Mouse (Mus musculus): Measurements from ENCODE around the gene Ctc1.
"Not testable (repeated sequence)": the region's sequence is repeated elsewhere in the genome, so short reads cannot be mapped to it uniquely, and the experiment has no call there.

Ctc1 gene

DNA sequence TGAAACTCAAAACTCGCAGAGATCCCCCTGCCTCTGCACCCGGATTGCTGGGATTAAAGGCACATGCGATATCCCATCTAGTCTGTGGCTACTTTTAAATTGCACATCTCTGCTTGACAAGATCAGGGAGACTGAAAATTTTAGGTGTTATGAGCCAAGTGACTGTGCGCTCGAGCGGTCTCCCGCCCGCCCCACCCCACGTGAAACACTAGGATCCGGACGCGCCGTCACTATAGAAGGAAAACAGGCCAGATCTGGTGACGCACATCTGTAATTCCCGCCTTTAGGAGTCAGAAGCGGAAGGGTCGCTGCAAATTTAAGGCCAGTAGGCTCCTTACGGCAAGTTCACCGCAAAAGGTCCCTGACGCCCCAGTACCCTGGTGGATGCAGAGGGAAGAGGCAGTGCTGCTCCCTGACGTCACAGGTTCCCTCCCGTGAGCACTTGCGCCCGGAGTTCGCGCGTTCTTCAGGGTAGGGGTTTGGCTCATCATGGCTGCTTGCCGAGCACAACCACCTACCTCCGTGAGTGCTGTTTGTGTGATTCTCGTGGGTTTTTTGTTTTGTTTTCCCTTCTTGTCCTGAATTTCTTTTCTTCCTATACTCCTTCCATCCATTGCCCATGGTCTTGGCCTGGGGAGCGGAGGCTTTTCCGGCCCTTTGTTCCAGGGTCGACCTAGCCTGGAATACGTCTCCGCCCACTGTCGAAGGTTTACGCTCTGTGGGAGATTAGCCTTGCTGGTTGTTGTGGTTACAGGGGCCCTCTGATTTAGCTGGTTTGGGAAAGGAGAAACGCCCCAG, at the start of gene Ctc1:
TSS of gene Ctc1 (plus strand) at position 268 of the 798 bp plus-strand sequence.
- peak; percentile 92 for DNase-seq (ENCODE audit: low read depth)

DNA sequence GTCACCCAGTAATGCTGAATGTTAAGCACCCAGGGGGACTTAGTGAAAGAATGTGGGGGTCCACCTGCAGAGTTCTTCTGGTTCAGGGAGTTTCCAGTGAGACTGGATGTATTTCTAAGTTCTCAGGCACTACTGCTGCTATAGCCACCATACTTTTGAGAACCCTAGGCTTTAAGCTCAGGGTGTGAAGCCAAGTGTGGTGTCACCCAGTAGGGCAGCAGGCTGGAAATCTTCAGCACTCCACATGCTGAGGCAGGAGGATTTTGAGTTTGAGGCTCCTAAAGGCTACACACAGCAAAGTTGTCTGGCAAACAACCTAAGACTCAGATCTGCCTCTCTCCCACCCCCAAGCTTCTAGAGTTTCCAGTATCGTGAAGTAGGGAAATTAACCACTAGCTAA, 49.2 kb upstream of the Ctc1 start:
- DNase-seq (ENCODE audit: low read depth): no peak

DNA sequence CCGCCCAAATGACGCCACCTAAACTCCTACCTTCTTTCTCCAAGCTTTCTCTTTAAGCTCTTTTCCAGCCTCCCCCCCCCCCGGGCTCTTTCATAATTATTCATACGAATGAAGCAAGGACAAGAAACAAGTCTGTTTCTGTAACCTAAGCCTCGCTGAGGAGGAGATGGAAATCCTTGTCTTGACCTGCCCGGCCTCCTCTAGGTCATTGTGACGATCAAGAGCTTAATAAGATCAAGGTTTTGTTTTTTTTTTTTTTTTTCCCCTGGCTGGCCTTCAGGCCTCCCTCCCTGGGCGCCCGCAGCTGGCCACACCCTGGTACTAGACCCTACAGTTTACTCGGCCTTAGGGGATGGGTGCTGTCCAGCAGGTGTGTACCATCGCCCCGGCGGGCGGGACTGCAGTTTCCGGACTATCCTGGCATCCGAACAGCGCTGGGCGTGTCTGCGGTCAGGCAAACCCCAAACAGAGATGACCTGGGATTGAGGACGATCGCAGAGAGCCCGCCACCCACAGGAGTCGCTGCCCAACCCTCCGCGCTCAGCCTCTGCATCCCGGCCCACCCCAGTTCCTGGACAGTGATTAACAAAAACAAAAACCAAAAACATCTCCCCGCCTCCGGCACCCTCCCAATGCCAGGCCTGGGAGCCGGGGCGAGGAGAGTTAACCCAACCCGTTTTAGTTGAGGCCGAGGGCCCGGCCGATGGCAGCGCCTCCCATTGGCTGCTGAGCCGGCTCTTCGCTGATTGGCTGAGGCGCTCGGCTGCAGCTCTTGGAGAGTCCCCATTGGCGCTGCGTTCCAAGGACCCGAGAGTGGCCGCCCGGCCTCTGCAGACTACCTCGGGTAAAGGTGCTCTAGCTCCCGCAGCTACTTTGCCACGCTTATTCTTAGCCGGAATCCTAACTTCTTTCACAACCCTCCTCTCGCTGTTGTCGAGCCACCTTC, 48.1 kb upstream of the Ctc1 start, which contains the start of gene Slc25a35:
TSS of gene Slc25a35 (plus strand) at position 795 of the 946 bp plus-strand sequence.
- DNase-seq (ENCODE audit: low read depth): peak; percentile 79

DNA sequence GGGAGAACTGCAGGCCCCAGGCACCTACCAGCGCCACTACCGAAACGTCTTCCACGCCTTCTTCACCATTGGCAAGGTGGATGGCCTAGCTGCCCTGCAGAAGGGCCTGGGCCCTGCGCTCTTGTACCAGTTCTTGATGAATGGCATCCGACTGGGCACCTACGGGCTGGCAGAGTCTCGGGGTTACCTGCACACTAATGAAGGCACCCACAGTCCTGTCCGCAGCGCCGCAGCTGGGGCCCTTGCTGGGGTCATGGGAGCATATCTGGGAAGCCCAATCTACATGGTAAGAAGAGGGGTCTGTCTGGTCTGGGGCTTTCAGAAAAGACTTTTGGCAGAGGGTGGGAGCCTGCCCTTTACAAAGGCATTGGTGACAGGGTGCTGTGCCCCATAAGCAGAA, 47.0 kb upstream of the Ctc1 start:
- DNase-seq (ENCODE audit: low read depth): no peak

DNA sequence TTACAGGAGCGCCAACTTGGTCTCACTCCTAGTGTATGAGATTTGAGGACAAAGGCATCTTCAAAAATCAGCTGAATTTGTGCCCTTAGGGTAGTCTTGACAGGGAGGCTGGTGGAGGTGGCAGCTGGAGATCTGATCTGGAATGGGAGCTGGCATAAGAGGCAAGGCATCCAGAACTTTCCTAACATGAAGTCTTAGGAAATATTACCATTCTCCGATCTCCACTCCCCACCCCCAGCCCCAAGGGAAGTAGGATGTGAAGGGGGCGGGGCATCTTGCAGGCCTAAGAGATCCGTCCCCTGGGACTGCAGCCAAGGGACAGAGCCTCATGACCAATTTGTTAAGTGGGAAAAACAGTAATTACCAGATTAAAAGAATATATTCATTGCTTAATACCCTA, 45.5 kb upstream of the Ctc1 start:
- DNase-seq (ENCODE audit: low read depth): no peak

DNA sequence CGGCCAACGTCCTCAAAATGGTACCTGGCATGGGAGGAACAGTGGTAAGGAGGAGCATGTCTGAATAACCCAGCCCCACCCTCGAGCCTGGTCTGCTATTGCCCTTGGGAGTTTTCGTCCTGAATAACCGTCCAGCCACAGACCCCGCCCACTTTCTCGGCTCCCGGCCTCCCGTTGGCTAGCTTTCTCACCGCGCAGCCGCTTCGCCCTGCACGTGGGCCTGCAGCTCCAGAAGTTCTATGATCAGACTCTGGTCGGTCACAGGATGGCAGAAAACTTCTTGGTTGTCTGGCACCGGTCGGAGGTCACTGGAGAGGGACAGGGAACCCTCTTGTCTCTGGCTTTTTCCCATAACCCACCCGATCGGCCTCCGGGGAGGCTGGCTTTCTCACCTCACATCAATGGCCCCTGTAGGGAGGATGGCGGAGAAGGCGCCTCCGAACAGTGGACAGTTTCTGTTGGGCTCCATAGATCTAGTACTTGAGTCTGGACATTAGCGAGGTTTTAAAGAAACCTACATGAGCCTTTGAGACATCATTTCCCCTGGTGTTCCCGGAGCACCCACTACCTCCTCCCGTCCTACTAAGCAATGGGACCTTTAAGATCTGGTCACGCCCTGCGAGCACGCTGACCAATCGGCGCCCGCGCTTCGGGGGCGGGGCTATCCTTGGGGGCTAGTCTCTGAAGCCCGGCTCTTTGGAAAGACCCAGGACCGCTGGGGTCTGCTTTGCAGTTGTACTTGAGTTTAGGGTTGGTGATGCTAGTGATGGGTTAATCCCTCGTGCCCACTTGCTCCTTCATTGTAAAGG, 42.3 kb upstream of the Ctc1 start:
- peak; percentile 72 for DNase-seq (ENCODE audit: low read depth)

DNA sequence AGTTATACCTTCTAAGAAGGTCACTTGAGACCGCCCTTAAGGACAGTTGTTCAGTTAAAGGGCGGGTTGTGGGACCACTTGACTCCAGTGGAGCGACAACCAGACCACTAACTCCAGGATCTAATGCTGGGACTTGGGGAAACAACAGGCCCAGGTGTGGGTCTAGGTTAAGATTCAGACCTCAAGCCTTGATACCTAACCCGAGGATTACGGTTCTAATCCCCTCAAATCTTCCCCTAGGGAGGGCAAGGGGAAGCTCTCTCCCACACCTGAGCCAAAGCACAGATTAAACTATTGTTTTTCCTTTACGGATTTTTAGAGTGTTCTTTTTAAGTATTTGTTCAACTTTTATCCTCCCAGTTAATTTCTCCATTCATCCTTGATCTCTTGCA, 41.7 kb upstream of the Ctc1 start:
- no peak for DNase-seq (ENCODE audit: low read depth)

DNA sequence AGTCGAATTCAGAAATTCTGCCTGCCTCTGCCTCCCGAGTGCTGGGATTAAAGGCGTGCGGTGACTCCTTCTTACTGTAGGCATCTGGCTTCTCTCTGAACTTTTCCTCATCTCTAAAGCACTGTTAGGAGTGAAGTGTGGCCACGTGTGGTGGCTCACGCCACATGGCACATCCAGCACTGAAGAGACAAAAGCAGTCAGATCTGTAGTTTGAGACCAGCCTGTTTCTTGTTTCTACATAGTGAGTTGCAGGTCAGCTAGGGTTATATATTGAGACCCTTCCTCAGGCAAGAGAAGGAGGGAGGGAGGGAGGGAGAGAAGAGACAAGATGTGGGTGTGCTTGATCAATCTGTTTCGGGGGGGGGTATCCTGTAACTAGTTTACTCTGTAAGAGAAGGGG, 40.6 kb upstream of the Ctc1 start, which contains the start of gene Rangrf:
TSS of gene Rangrf (minus strand) at position 101 of the 400 bp plus-strand sequence.
- no peak for DNase-seq (ENCODE audit: low read depth)

DNA sequence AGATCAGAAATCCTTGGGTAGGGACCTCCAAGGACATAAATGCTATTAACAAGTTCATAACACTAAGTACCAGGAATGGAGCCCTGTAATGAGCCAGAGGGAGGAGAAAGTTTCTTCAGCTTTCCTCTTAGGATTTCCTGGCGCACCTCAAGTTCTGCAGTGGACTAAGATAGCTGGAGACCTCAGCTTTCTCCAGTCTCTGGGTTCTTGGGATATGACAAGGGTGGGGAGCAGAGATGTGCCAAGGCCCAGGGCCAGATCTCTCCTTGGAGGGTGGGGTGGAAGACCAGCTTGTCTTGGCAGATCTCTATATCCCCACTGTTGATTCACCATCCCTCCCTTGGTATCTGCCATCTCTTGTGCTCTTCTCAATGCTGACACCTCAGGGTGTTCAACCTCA, 40.1 kb upstream of the Ctc1 start:
- no peak for DNase-seq (ENCODE audit: low read depth)

DNA sequence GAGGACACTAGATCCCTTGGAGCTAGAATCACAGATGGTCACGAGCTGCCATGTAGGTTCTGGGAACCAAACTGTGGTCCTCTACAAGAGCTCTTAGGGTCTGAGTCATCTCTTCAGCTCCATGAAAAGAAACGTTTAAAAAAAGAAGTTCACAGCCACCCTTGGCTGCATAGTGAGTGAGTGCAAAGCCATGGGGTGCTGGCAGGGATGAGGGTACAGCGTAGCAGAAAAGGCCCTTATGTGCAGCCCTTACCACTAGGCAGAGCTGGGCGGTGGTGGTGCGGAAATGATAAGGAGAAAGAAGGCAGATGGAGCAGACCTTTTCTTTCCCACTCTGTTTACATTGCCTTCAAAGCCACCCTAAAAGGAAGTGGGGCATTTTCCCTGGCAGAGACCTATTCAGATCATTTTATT, 36.4 kb upstream of the Ctc1 start:
- no peak for DNase-seq (ENCODE audit: low read depth)

DNA sequence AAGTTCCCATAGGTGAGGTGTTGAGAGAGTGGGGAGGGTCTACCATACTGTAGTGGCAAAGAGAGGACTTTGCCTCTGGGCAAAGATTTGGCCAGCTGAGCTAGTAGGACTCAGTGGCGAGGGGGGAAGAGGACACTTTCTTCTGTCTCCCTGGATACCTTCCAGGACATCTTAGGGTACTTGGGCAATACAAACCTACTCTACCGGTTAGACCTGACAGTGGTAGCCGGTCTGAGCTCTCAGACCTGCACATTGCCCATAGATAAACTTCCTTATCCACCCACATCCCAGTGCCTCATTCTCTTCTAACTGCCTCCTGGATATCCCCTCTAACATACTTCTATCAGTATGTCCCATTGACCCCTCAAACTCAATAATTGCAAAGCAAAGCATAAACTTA, 34.8 kb upstream of the Ctc1 start:
- no peak for DNase-seq (ENCODE audit: low read depth)

DNA sequence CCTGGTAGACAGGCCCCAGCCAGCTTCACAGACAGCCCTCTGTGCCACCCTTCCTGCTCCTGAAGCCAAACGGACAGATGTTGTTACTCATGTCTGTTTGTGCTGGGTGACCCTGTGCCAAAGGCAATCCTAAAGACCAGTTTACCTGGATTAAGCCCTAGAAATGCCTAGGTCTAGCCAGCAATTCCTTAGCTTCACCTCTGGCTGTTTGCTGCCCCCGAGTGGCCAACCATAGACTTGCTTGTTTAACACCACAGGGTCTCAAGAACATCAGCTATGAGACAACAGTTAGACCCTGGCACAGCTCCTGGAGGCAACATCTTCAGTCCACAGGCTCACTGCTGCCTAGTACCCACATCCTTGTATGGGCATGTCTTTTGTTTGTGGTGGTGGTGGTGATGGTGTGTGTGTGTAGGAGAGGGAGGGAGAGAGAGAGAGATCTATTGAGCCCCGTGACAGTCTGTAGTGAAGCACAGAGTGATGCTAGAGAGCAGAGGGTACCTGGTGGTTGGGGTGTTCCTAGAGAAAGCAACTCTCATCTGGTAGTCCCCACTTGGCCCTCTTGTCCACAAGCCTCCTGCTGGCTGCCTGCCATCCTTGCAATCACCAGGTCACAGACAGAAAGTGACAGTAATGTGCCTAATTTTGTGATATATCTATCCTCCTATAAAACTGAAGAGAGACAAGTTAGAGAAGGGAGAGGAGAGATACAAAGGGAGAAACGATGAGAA, 32.9 kb upstream of the Ctc1 start:
- peak; percentile 64 for DNase-seq (ENCODE audit: low read depth)

DNA sequence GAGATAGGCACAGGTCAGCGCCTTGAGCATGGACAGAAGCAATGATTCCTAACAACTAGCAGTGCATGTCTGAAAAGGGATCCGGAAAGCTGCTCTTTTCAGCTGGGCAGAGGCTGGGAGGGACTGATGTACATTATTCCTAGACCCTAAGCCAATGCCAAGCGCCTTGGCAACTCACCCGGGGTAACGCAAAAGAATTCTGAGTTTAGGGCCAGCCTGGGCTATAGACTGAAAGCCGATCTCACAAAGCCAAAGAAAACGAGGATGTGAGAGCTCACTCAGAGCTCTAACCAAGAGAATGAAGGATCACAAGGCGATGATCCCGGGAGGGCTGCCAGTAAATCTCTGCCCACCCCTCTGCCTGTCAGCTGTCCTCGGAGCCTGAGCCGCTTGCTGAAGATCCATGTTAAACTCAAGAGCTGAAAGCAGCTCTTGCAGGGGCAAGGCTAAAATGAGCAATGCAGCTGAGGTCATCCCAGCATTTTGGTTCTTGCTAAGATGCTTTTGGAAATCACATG, 28.3 kb upstream of the Ctc1 start:
- no peak for DNase-seq (ENCODE audit: low read depth)

DNA sequence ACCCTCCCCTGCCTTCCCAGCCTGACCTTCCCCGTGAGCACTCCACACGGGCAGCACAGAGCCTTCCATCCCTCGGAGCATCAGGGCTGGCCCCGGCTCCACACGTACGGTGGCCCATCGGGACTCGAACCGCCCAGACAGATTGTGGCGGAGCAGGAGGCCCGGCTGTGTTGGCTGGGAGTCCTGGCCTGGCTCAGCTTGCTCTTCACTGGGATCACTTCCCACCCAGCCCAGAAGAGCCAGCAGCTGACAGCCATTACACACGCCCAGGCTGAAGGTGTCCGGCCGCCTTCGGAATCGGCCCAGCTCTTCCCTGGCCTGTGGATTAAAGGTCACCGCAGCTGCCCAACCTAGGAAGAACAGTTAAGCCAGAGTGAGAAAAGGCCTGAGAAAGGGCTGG, 27.4 kb upstream of the Ctc1 start:
- DNase-seq (ENCODE audit: low read depth): no peak

DNA sequence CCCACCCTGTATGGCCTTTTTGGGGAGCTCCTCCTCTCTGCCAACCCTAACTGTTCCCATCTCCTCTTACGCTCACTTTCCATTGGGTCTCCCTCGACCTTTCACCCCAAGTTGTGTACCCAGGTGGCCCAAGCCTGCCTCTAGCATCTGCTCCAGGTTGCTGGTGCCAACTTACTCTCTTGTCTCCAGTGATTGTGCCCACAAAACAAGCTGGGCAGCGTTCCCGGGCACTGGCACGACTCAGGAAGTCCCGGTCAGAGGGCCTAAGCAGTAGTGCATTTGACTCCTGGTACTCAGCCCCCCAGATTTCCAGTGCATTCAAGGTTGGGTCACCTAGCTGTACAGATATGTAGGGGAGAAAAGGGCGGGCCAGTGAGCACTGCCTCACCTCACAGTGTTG, 22.6 kb upstream of the Ctc1 start:
- DNase-seq (ENCODE audit: low read depth): no peak

DNA sequence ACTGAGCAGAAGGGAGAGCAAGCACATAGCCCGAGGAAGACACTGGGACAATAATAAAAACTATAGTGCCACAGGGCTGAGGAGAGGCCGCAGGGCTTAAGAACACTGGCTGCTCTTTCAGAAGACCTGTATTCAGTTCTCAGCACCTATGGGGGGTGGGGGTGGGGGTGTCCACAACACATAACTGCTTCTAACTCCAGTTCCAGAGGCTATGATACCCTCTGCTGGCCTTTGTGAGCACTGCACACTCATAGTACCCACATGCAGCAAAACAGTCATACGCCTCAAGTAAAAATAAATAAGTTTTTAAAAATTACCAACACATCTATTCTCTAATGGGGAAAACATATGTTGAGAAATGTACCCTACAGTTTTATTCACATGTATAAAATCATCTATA, 21.3 kb upstream of the Ctc1 start:
- no peak for DNase-seq (ENCODE audit: low read depth)

DNA sequence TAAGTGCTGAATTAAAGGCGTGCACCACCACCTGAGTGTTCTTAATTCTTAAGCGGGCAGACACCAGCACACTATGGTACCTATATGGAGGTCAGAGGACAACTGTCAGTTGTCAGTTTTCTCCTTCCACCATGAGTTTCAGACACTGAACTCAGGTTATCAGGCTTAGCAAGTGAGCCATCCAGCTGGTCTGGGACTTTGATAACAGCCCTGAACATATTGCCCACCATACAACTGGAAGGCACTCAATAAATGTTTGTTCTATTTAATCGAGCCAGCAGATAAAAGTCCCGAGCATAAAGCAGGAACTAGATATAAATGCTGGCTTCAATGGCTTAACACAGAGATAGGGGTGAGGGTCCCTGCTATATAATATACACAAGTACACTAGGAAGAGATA, 18.6 kb upstream of the Ctc1 start:
- DNase-seq (ENCODE audit: low read depth): no peak

DNA sequence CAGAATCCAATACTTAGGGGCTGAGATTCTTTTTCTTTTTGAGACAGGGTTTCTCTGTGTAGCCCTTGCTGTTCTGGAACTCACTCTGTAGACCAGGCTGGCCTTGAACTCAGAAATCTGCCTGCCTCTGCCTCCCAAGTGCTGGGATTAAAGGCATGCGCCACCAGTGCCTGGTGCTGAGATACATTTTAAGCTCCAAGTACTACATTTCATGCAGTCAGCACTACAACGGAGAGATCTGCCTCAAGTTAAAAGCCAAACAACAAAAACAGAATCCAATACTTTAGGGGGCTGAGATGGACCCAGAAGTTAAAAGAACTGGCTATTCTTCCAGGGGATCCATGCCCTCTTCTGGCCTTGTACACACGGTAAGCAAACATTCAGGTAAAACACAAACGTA, 12.9 kb upstream of the Ctc1 start:
- not testable (repeated sequence) for DNase-seq (ENCODE audit: low read depth)

DNA sequence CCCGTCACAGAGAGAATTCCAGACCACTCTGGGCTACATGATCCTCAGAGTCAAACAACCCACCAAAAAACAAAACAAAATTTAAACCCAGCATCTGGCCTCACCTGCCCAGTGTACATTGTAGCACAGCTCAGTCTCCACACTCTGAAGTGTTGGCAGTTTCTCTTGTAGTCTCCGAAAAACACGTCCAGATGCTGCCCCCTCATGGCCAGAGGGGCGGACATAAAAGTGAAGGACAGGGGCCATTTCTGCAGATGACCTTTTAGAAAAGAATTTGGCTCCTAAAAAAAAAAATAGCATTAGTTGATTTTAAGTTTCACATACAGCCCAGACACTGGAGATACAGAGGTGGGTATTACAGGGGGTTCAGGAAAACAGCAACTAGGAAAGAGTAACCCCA, 12.1 kb upstream of the Ctc1 start:
- DNase-seq (ENCODE audit: low read depth): no peak

DNA sequence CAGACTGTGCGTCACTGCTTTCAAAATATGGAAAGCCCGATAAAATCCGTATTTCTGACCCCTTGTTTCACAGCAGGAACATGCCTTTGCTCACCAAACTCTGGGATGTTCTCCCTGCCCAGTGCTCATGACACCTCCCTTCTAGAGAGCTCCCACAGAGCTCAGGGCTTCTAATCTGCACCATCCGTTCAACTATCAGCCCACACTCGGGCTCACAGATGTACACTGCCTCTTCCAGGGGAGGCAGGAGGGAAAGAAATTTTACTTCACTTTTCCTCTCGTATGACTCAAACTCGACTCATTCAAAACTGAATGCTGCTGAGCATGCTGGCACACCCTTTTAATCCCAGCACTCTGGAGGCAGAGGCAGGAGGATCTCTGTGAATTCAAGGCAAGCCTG, 10.5 kb upstream of the Ctc1 start:
- no peak for DNase-seq (ENCODE audit: low read depth)

DNA sequence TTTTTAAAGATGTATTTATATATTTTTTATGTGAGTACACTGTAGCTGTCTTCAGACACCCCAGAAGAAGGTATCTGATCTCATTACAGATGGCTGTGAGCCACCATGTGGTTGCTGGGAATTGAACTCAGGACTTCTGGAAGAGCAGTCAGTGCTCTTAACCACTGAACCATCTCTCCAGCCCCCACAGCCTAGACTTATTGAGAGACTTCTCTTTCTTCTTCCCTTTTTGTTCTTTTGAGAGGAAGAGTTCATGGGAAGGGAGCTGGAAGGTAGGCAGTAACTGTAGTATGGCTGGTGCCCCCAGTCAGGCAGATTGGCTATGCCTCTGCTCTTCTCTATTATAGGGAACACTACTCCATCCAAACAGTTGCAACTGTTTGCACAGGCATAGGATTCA, 9.1 kb upstream of the Ctc1 start:
- DNase-seq (ENCODE audit: low read depth): not testable (repeated sequence)

Measured in c-Kit-positive CD71-negative TER-119-negative erythroid progenitor cells, embryonic 14.5 days (primary cell).